Mouse (Mus musculus) cortical plate, adult 2 months (tissue): Measurements from ENCODE around the gene Cdr2.

Experiments
- CTCF ChIP-seq: fragments of 200-500 bp; IDR thresholded peaks from 2 replicates; pipeline ENCODE4 v1.5.1; 2011; ENCODE audit warnings: mild to moderate bottlenecking, control low read depth, low read length; ENCODE audit not compliant: insufficient read depth; ENCODE audit errors: extremely low read depth
- POLR2A ChIP-seq: fragments of 200-500 bp; IDR thresholded peaks from 2 replicates; pipeline ENCODE4 v1.6.1; 2011; ENCODE audit warnings: mild to moderate bottlenecking, low read length, control low read depth; ENCODE audit not compliant: insufficient read depth; ENCODE audit errors: extremely low read depth

DNA sequence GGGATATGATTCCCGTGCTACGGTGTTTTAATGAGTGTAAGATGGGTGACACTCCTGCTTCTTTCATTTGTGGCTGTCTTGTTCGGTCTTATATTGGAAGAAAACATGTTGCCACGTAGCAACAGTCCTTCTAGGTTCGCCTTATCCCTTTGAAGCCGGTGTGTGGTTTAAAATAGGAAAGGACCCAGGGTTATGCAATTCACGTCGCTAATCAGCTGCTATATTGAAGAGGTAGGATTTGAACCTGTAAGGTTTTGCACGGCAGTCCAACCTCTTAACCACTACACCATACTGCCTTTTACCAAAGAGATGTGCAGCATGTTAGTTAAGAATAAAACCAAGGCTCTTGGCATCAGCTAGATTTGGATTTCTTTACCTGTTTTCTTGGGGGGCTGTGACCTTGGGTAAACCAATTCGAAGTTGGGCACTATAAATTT lies 63.6 kb downstream of the Cdr2 start:
- TF ChIP-seq POLR2A (0 out of 2 replicates have a peak, but pooled peaks have one; percentile 19), CTCF (no peak)
